Mouse (Mus musculus): ENCODE measurements around the gene Olfr1445. TPM values are rescaled to one million over a fixed set of nuclear protein-coding genes. Genes with fewer than 3 reads are reported as not detected.

The Olfr1445 gene
- polyA plus RNA-seq (2012; ENCODE audit: insufficient read depth, low replicate concordance), result not detected in 2 replicates

- no peaks in the 10 kb centered on the region for H3K9me3 ChIP-seq
- no peaks in the 10 kb centered on the region for H3K36me3 ChIP-seq (replicated peaks; ENCODE audit: low read length)
- no peaks in the 10 kb centered on the region; the same call in 1 of the 2 replicates for H3K4me1 ChIP-seq
- H3K4me3 ChIP-seq (replicated peaks), result no peak within 1 kb of the TSS
- TF ChIP-seq GATA1 (IDR thresholded peaks at IDR 0.05; ENCODE audit: borderline replicate concordance, low read length), result no peak
- TF ChIP-seq FLI1 (IDR thresholded peaks at IDR 0.05; ENCODE audit: low read length), result no peak
- no peaks in the 10 kb centered on the region for H3K27me3 ChIP-seq (replicated peaks)
Observed at GRCm38 (mm10) chr19:12883555-12883954, at the start of gene Olfr1445. TSS of gene Olfr1445 (plus strand) at chr19:12883855.

GRCm38 (mm10) chr19:12838507-12838906 is 45.1 kb upstream of the Olfr1445 start:
- Histone ChIP-seq H3K9me3 (no peaks in the 10 kb centered on the region), H3K4me3 (replicated peaks) (no peak overlapping the region), H3K27me3 (replicated peaks) (no peaks in the 10 kb centered on the region), H3K36me3 (replicated peaks; ENCODE audit: low read length) (no peaks in the 10 kb centered on the region), H3K4me1 (peaks cover 42% of the 10 kb centered on the region)
- no peak for TF ChIP-seq FLI1 (IDR thresholded peaks at IDR 0.05; ENCODE audit: low read length)
- TF ChIP-seq GATA1 (IDR thresholded peaks at IDR 0.05; ENCODE audit: borderline replicate concordance, low read length), result no peak

GRCm38 (mm10) chr19:12846382-12846781 is 37.3 kb upstream of the Olfr1445 start, which contains the start of gene Gm5244:
TSS of gene Gm5244 (plus strand) at chr19:12846682.
- peaks cover 2% of the 10 kb centered on the region for H3K27me3 ChIP-seq (replicated peaks)
- no peak for TF ChIP-seq FLI1 (IDR thresholded peaks at IDR 0.05; ENCODE audit: low read length)
- H3K9me3 ChIP-seq, result no peaks in the 10 kb centered on the region
- no peaks in the 10 kb centered on the region for H3K4me1 ChIP-seq
- H3K4me3 ChIP-seq (replicated peaks), result no peak within 1 kb of the TSS
- no peaks in the 10 kb centered on the region for H3K36me3 ChIP-seq (replicated peaks; ENCODE audit: low read length)

- Histone ChIP-seq H3K9me3 (no peaks in the 10 kb centered on the region), H3K4me3 (replicated peaks) (no peak within 1 kb of the TSS), H3K27me3 (replicated peaks) (peaks cover 7% of the 10 kb centered on the region), H3K36me3 (replicated peaks; ENCODE audit: low read length) (no peaks in the 10 kb centered on the region), H3K4me1 (no peaks in the 10 kb centered on the region)
- TF ChIP-seq GATA1 (IDR thresholded peaks at IDR 0.05; ENCODE audit: borderline replicate concordance, low read length) (no peak), FLI1 (IDR thresholded peaks at IDR 0.05; ENCODE audit: low read length) (no peak)
Observed at GRCm38 (mm10) chr19:12856983-12857382, 26.7 kb upstream of the Olfr1445 start, which contains the start of gene Olfr1444. TSS of gene Olfr1444 (plus strand) at chr19:12857283.

- Histone ChIP-seq H3K36me3 (replicated peaks; ENCODE audit: low read length) (no peaks in the 10 kb centered on the region), H3K9me3 (peaks cover under 1% of the 10 kb centered on the region), H3K27me3 (replicated peaks) (no peaks in the 10 kb centered on the region), H3K4me3 (replicated peaks) (no peak within 1 kb of the TSS), H3K4me1 (peaks cover 7% of the 10 kb centered on the region)
- TF ChIP-seq GATA1 (IDR thresholded peaks at IDR 0.05; ENCODE audit: borderline replicate concordance, low read length) (no peak), FLI1 (IDR thresholded peaks at IDR 0.05; ENCODE audit: low read length) (no peak)
Observed at GRCm38 (mm10) chr19:12893424-12893823, 9.8 kb downstream of the Olfr1445 start, which contains the start of gene Olfr1446. TSS of gene Olfr1446 (minus strand) at chr19:12893524.

GRCm38 (mm10) chr19:12903643-12904042 is 20.0 kb downstream of the Olfr1445 start, which contains the start of gene Olfr1447:
TSS of gene Olfr1447 (minus strand) at chr19:12903743.
- Histone ChIP-seq H3K9me3 (peaks cover 5% of the 10 kb centered on the region), H3K27me3 (replicated peaks) (no peaks in the 10 kb centered on the region), H3K36me3 (replicated peaks; ENCODE audit: low read length) (no peaks in the 10 kb centered on the region), H3K4me1 (peaks cover 4% of the 10 kb centered on the region; the same call in 1 of the 2 replicates), H3K4me3 (replicated peaks) (no peak within 1 kb of the TSS)
- TF ChIP-seq GATA1 (IDR thresholded peaks at IDR 0.05; ENCODE audit: borderline replicate concordance, low read length) (no peak), FLI1 (IDR thresholded peaks at IDR 0.05; ENCODE audit: low read length) (no peak)

- TF ChIP-seq GATA1 (IDR thresholded peaks at IDR 0.05; ENCODE audit: borderline replicate concordance, low read length) (no peak), FLI1 (IDR thresholded peaks at IDR 0.05; ENCODE audit: low read length) (no peak)
- Histone ChIP-seq H3K4me3 (replicated peaks) (no peak within 1 kb of the TSS), H3K4me1 (peaks cover 2% of the 10 kb centered on the region; the same call in 1 of the 2 replicates), H3K27me3 (replicated peaks) (no peaks in the 10 kb centered on the region), H3K9me3 (no peaks in the 10 kb centered on the region), H3K36me3 (replicated peaks; ENCODE audit: low read length) (no peaks in the 10 kb centered on the region)
Observed at GRCm38 (mm10) chr19:12924319-12924718, 40.7 kb downstream of the Olfr1445 start, which contains the start of gene Olfr1448. TSS of gene Olfr1448 (minus strand) at chr19:12924419.

GRCm38 (mm10) chr19:12930540-12930939 is 46.9 kb downstream of the Olfr1445 start, which contains the start of gene Olfr1449:
TSS of gene Olfr1449 (plus strand) at chr19:12930840.
- Histone ChIP-seq H3K4me1 (peaks cover 12% of the 10 kb centered on the region; the same call in 1 of the 2 replicates), H3K4me3 (replicated peaks) (no peak within 1 kb of the TSS), H3K36me3 (replicated peaks; ENCODE audit: low read length) (no peaks in the 10 kb centered on the region), H3K27me3 (replicated peaks) (no peaks in the 10 kb centered on the region), H3K9me3 (no peaks in the 10 kb centered on the region)
- no peak for TF ChIP-seq FLI1 (IDR thresholded peaks at IDR 0.05; ENCODE audit: low read length)
- no peak for TF ChIP-seq GATA1 (IDR thresholded peaks at IDR 0.05; ENCODE audit: borderline replicate concordance, low read length)

Other genes with a start within 250 kb of the Olfr1445 start
- gene Olfr1442, start 213.4 kb upstream of the Olfr1445 start, polyA plus RNA-seq (2012; ENCODE audit: insufficient read depth, low replicate concordance), result not detected in 2 replicates
- not detected in 2 replicates for gene Olfr1443, start 205.7 kb upstream of the Olfr1445 start, polyA plus RNA-seq (2012; ENCODE audit: insufficient read depth, low replicate concordance)
- not detected in 2 replicates for gene Keg1, start 188.1 kb upstream of the Olfr1445 start, polyA plus RNA-seq (2012; ENCODE audit: insufficient read depth, low replicate concordance)
- gene Cntf, start 118.2 kb upstream of the Olfr1445 start, polyA plus RNA-seq (2012; ENCODE audit: insufficient read depth, low replicate concordance), result not detected in 2 replicates
- 16.1 and 19.5 TPM in 2 replicates for gene Zfp91, start 87.7 kb upstream of the Olfr1445 start, polyA plus RNA-seq (2012; ENCODE audit: insufficient read depth, low replicate concordance)
- gene Lpxn, start 87.7 kb upstream of the Olfr1445 start, polyA plus RNA-seq (2012; ENCODE audit: insufficient read depth, low replicate concordance), result 0.27 TPM in 1 of 2 replicates, not detected in the other
- not detected in 2 replicates for gene Gm5244, start 37.2 kb upstream of the Olfr1445 start, polyA plus RNA-seq (2012; ENCODE audit: insufficient read depth, low replicate concordance)
- not detected in 2 replicates for gene Olfr1444, start 26.6 kb upstream of the Olfr1445 start, polyA plus RNA-seq (2012; ENCODE audit: insufficient read depth, low replicate concordance)
- not detected in 2 replicates for gene Olfr1446, start 9.7 kb downstream of the Olfr1445 start, polyA plus RNA-seq (2012; ENCODE audit: insufficient read depth, low replicate concordance)
- not detected in 2 replicates for gene Olfr1447, start 19.9 kb downstream of the Olfr1445 start, polyA plus RNA-seq (2012; ENCODE audit: insufficient read depth, low replicate concordance)
- not detected in 2 replicates for gene Olfr1448, start 40.6 kb downstream of the Olfr1445 start, polyA plus RNA-seq (2012; ENCODE audit: insufficient read depth, low replicate concordance)
- not detected in 2 replicates for gene Olfr1449, start 47.0 kb downstream of the Olfr1445 start, polyA plus RNA-seq (2012; ENCODE audit: insufficient read depth, low replicate concordance)
- gene Olfr1450, start 66.4 kb downstream of the Olfr1445 start, polyA plus RNA-seq (2012; ENCODE audit: insufficient read depth, low replicate concordance), result not detected in 2 replicates
- not detected in 2 replicates for gene Olfr1451, start 111.2 kb downstream of the Olfr1445 start, polyA plus RNA-seq (2012; ENCODE audit: insufficient read depth, low replicate concordance)
- not detected in 2 replicates for gene Olfr1453, start 144.5 kb downstream of the Olfr1445 start, polyA plus RNA-seq (2012; ENCODE audit: insufficient read depth, low replicate concordance)
- not detected in 2 replicates for gene Olfr1454, start 176.8 kb downstream of the Olfr1445 start, polyA plus RNA-seq (2012; ENCODE audit: insufficient read depth, low replicate concordance)
- not detected in 2 replicates for gene Olfr1457, start 214.0 kb downstream of the Olfr1445 start, polyA plus RNA-seq (2012; ENCODE audit: insufficient read depth, low replicate concordance)
- gene Olfr1458, start 222.9 kb downstream of the Olfr1445 start, polyA plus RNA-seq (2012; ENCODE audit: insufficient read depth, low replicate concordance), result not detected in 2 replicates